ENCODE assay signal across 1 mouse cellular context in genomic region chr10:80680260-80680696, GRCm38 (mm10).
TF ChIP-seq lines count a peak whose summit lies in the region.

No protein-coding gene starts in this region.

TF ChIP-seq in CH12.LX, 34 proteins besides CTCF, POLR2A, EP300 and RAD21 (continued from another document):
- TF ChIP-seq BHLHE40 (IDR thresholded peaks at IDR 0.05; ENCODE audit: low read depth, low read length) (no peak), TCF12 (IDR thresholded peaks at IDR 0.05; ENCODE audit: low read depth, low read length) (no peak), MAZ (IDR thresholded peaks at IDR 0.05; ENCODE audit: low read depth, low read length) (no peak), MXI1 (IDR thresholded peaks at IDR 0.05; ENCODE audit: low read depth, low read length) (no peak), USF2 (conservative IDR thresholded peaks at IDR 0.05; ENCODE audit: low read depth, low read length) (no peak), ZNF384 (IDR thresholded peaks at IDR 0.05; ENCODE audit: low read depth, low read length) (no peak)
